Mouse (Mus musculus): ENCODE data around the gene Plppr2.

DNA sequence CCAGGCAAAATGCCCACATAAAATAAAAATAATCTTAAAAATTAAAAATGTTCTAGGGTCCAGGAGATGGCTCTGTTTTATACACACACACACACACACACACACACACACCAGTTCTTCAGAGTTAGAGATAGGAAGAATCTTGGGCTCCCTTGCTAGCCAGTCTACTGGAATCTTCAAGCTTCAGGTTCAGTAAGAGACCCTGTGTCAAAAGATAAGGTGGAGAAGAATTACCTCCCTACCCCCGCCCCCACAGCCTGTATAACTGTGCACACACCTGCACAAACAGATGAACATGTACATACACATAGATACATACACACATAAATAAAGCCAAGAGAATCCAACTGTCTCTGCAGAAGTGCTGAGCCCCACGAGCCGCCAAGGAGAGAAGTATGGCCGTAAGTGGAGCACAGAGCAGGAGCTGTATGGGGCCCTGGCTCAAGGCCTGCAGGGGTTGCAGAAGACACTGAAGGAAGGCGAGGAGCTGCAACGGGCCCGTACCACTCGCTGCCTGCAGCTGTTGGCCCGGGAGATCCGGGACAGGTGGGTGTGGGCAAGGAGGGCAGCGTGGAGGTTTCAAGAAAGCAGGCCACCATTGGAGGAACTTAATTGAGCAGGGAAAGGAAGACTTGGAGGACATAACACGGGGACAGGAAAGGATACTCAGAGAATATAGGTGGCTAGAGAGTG lies 4.2 kb upstream of the Plppr2 start:
- TF ChIP-seq POLR2A (IDR thresholded peaks at IDR 0.05; ENCODE audit: insufficient read depth, low read length) (no peak), CTCF (IDR thresholded peaks at IDR 0.05; ENCODE audit: low read depth, low read length) (no peak)

All from ES-Bruce4 (cell line).